Mouse (Mus musculus): ENCODE results near the gene Slc35f5. TPM values are rescaled to one million over a fixed set of nuclear protein-coding genes. Genes with fewer than 3 reads are reported as not detected.
A peak's percentile ranks its signal among the peaks of the same experiment; 100 is the strongest.
"Not testable (repeated sequence)": the region's sequence is repeated elsewhere in the genome, so short reads cannot be mapped to it uniquely, and the experiment has no call there.

The Slc35f5 gene
- 10 to 100 TPM; 41.6 to 45.2 TPM for total RNA-seq (2021)
- long read RNA-seq, experiment 1, transcript Slc35f5-201 (16 exons, 2,733 nt), result major isoform, 46 of 56 reads
- long read RNA-seq, experiment 1, partial matches to known transcripts, result 2 of 56 reads
- long read RNA-seq, experiment 1, other reads (novel, unspliced or antisense), result 8 of 56 reads
- long read RNA-seq, experiment 2, transcript Slc35f5-201 (16 exons, 2,733 nt), result major isoform, 74 of 90 reads
- long read RNA-seq, experiment 2, partial matches to known transcripts, result 4 of 90 reads
- long read RNA-seq, experiment 2, other reads (novel, unspliced or antisense), result 12 of 90 reads

DNA sequence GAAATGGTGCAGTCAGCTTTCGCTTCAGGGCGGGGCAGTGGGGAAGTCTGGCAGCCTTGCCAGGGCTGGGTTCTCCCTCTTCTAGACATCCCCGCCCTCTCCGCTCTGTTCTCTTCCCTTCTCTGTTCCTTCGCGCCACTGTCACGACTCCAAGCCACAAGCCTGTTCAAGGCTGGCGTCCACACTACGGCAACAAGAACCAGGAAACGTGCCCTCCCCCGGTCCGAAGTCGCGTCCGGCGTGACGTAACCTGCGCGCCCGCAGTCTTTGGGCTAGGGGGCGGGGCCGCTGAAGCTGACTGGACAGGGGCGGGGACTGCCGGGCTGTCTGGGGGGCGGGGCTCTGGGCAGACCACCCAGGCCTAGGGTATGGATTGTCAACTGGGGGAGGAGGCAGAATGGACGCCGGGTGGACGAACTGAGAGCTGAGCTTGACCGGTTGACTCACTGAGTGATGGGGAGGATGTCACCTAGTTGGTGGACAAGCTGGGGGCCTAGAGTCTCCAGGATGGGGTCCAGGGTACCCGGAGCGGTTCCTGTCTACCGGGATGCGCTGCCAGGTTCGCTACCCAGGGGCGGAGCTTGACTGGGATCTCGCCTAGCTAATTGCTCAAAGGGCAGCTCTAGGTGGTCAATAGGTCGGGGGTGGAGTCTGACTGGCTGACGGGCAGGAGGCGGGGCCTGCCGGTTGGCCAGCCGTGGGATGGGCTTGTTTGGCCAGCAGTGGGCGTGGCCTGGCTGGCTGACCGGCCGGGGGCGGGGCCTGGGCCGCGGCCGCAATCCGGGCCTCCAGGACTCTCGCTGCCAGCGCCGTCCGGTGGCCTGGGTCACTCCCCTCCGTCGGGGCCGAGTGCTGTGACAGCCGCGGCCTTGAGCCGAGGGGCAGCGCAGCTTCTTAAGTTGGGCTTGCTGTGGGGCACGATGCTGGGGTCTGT lies at the start of gene Slc35f5:
TSS of gene Slc35f5 (plus strand) at position 337 of the 934 bp plus-strand sequence.
- peak; percentile 96 to 98 for DNase-seq (ENCODE audit: low spot score in 2 of 2)

DNA sequence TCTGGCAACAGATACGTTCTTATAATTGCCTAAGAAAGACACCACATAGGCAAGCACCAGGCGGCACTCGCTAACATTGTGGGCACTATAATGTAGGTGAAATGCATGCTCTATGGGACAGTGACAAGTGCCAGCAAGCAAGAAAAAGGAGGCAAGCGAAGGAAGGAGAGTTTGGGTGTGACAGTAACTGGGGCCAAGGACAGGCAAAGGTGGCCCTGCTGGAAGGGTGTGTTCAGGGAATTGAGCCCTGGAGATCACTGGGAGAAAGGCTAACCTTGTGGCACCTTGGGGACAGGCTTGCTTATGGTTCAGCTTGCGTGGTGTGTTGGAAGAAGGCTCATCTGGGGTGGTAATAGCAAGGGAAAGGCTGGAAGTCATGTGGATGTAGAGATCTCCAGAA lies 45.7 kb upstream of the Slc35f5 start:
- DNase-seq (ENCODE audit: low spot score in 2 of 2), result no peak

DNA sequence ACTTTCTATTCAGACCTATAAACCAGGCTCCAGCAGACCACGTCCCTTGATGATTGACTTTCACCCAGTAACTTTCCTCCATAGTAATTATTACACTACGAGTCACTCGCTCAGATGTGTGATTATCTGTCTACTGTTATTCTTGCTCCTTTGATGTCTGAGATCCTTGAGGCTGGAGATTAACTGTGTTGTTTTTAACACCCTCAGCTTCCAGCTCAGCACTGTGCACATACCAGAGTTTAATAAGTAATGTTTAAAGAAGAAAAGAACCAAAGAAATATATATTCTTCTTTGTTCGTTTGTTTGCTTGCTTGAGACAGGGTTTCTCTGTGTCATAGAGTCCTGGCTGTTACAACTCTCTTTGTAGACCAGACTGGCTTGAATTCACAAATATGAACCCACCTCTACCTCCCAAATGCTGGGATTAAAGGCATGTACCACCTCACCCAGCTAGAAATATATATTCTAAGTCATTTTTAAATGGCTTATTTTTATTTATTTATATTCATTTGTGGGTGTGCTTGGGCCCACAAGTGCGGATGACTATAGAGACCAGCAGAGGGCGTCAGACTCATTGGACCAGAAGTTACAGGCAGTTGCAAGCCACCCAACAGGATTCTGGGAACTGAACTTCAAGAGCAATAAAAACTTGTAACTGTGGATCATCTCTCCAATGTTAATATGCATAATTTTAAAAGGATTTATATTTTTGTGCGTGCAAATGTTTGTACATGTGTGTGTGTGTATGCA lies 43.3 kb upstream of the Slc35f5 start:
- DNase-seq (ENCODE audit: low spot score in 2 of 2), result no peak

DNA sequence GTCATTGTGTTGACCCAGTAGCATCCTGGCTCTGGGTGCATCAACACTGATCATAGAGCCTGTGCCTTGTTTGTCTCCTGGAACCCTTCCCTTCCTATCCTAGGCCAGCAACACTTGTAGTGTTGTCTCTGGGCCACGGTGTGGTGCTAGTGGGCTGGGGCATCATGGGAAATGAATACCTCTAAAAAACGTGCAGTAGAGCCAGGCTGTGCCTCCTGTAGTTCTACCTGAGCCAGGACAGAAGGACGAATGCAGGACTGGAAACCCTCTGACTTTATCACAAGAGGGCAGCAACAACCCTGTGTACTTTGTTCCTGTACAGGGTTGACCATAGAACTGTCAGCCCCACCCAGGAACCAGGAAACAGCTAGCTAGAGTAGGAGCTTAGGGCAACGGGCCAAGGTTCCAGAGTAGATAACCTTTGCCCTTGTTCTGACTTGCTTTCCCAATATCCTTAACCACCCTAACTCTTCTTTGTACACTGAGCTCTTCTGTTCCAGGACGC lies 41.2 kb upstream of the Slc35f5 start:
- no peak for DNase-seq (ENCODE audit: low spot score in 2 of 2)

DNA sequence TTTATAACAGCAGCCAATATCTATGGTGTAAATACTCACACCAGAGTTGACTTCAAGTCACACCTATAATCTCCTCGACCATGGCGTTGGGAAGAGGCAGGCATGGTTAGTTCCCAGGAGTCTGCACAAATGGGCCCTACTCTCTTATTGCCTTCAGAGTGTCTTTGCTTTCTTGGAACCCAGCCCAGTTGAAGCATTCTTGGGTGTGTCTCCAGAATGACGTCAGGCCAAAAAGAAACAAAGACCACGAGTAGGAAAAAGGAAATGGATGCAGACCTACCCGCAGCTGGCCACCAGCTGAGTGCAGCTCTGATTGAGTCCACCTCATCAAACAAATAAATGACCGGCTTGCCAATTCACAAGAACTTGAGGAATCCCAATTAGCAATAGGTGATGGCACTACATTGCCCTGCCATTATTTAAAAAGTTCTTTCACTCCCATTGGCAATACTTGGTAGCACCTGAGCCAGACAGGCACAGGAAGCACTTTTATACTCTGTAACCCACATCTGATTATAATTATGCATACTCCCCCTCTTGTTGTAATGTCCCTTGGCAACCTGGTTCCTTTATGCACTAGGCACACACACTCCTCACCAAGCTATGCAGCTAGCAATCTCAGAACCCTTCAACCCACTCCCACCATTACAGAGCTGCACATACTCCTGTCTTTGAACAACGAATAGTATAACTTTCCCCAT lies 34.3 kb upstream of the Slc35f5 start:
- DNase-seq (ENCODE audit: low spot score in 2 of 2), result no peak

DNA sequence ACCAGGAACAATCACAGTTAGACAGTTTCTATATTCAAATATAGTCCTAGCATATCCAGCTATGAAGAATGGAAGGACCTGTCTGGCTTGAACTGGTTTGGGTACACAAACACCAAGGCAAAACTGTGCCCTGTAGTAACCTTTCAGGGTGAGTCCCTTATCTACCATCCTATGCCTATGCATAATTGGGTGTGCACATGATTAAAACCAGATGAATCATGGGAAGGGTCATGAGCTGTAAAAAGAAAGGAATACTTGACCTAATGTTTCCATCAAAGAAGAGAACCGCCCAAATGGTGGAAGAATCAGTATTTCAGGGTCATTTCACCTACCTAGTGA lies 33.8 kb upstream of the Slc35f5 start:
- DNase-seq (ENCODE audit: low spot score in 2 of 2), result no peak

DNA sequence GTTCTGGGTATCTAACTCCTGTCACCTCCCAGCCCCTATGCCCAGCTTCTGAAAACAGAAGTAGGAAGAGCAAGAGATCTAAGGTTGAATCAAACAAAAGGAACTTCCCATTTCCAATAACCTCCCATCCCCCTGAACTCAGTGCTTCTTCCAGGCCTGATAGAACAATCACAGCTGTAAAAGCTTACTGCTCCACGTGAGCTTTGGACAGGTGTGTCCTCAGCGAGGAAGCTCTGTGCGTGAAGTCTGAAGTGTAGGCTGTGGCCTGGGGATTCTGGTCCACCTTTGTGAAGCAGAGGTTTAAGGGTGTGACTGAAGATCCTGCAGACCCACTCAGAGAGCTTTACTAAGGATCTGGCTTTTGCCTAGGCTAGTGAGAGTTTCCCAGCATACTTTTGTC lies 33.0 kb upstream of the Slc35f5 start:
- DNase-seq (ENCODE audit: low spot score in 2 of 2), result no peak

DNA sequence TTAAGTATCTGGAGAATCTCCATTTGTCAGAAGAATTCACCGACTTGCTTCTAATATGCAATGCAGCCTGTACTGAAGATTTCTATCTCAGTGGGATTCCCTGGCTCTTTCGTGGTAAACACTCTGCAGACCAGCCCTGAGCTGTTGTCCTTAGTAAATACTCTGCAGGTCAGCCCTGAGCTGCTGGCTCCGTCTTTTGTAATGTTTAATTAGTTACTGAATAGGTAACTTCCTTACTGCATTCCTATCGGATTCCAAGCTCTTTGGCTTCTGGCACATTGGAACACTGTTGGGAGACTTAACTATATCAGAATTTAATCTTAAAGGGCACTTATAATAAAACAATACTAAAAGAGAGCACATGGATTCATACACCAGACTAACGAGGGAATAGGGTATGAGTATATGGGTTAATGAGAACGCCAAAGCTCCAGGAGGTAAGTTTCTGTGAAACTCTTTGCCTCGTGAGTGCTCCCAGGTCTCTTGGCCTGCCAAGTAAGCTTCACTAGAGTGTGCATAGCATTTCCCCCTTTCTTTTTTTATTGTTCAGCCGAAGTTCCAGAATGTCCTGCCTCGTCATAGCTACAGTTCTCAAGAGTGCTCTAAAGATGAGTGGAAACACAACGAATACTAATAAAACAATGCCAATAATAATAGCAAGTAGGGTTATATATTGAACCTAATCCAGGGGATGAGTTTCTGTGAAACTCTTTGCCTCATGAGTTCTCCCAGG lies 27.0 kb upstream of the Slc35f5 start:
- DNase-seq (ENCODE audit: low spot score in 2 of 2), result not testable (repeated sequence)

DNA sequence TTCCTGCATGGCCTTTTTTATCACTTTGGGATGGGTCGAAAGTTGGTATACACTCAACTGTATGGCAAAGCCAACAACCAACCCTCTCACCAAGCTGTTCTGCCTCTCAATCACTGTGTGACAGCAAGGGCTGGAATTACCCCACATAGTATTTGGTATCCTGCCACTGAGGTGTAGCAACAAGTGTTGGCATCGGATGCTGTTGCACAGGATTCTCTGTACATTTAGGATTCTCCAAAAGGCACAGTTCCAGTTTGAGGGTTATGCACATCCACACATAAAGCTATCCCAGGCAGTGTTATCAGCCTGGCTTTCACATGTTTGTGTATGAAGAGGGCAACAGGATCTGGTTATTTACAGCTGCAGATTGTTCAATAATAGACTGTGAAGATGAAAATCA lies 23.3 kb upstream of the Slc35f5 start:
- DNase-seq (ENCODE audit: low spot score in 2 of 2), result no peak

DNA sequence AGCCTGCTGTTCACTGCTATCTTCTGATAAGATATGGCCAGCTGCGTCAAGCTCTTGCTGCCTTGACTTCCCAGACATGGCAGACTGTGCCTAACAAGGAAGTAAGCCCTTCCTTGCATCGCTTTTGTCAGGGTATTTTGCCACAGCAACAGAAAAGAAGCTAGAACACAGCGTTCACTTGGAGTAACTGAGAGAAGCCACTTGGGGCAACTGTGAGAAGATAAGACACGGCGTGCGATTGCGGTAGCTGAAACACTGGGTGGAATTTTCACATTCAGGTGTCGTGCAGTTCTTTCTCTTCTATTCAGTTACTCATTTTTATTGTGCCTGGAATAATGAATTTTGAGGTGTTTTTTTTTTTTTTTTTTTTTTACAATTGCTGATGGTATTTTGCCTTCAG lies 22.6 kb upstream of the Slc35f5 start:
- no peak for DNase-seq (ENCODE audit: low spot score in 2 of 2)

DNA sequence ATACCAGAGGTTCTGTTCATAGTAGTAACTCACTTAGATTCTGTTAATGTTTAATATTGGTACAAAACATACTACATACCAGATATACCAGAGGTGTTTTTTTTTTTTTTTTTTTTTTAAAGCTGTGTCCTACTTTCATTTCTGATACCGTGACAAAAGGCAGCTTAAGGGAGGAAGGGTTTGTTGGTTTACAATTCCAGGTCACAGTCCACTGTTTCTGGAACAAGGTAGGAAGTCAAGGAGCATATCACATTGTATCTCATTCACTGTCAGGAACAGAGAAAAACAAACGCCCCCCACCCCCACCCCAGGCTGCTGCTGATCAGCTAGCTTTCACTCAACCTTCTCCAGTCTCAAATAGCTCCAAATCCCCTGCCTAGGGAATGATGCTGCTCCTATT lies 21.1 kb upstream of the Slc35f5 start:
- DNase-seq (ENCODE audit: low spot score in 2 of 2), result no peak

DNA sequence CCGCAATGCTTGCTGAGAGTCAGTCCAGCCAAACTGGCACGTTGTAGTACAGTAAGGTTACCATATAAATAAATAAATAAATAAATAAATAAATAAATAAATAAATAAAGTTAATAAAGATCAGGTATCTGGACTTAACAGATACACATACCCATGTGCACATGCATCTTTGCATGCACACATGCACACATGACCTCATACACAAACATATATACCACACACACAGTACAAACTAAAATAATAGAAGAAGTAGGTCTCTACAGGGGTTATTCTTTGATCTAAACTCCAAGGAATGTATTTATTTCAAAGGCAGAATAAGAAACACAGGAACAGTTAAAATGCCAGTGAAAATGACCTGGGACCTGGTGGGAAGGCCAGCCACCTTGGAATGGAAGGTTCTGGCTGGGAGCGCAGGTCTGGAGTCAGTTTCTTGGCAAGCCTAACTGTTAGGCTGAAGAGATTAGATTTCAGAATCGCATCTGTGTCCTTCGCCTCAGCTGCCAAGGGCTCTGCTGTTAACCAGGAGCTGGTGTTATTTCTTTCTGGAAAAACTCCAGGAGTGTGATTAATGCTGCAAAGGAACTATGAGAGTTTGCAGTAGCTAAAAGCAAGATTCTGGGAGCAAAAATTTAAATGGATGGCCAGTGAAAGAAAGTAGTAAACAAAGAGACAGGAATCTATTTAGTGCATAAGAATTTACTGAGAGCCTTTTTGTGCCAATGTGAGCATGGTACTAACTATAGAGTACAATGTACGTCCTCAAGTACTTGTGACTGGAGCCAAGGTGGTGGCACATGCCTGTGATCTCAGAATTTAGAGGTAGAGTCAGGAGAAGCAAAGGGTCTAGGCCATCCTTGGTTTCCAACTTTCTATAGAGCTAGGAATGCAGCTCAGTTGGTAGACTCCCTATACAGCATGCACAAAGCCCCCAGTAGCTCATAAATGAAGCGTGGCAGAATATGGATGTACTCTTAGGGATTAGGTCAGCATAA lies 18.1 kb upstream of the Slc35f5 start:
- peak in 1 of 2 experiments; percentile 16 for DNase-seq (ENCODE audit: low spot score in 2 of 2)

DNA sequence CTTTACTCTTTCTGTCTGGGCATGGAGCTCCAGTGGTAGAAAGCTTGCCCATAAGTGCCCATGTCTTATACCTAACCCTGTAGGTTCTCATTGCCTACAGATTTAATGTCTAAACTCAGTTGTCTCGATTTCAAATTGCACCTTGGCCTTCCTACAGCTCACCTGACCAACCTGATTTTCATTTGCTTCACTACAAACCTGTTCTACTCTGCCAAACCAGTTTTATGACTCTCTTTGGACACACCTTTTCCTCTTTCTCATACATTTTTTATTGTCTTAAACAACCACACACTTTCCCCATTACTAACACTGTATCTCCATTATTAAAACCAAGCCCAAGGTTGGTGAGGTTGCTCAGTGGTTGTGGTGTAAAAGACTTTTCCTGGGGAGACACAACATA lies 10.5 kb upstream of the Slc35f5 start:
- no peak for DNase-seq (ENCODE audit: low spot score in 2 of 2)

DNA sequence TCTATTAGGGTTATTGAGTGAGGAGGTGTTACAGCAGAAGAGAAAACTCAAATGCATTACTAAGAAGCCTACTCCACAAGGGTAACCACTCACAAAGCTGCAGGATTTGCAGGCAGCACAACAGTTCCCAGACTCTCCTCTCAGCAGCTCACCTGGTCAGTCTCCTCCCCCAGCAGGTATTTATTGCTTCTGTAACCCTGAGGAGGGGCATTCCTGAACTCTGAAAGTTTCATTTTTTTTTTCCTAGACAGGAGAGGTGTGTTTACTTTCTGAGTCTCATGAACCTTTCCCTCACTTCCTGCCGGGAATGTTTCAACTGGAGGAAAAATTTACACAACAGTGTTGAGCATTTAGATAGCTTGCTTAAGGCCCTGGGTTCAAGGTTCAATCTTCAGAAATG lies 10.0 kb upstream of the Slc35f5 start:
- no peak for DNase-seq (ENCODE audit: low spot score in 2 of 2)

DNA sequence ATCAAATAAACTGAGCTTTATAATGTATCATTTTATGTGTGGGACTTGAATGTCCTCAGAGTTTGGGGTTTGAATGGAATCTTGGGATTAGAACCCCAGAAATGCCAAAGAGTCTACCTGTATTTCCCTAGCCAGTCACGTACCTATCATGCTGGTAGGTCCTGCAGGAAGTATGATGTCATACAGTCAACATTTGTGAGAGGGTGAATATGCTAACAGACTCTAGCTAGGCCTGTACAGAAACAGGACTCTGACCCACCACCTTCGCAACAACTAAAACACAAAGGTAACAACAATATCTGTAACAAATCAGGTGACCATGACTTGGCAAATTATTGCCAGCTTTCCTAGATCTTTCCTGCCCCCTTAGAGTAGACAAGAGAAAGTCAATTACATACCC lies 8.8 kb upstream of the Slc35f5 start:
- no peak for DNase-seq (ENCODE audit: low spot score in 2 of 2)

DNA sequence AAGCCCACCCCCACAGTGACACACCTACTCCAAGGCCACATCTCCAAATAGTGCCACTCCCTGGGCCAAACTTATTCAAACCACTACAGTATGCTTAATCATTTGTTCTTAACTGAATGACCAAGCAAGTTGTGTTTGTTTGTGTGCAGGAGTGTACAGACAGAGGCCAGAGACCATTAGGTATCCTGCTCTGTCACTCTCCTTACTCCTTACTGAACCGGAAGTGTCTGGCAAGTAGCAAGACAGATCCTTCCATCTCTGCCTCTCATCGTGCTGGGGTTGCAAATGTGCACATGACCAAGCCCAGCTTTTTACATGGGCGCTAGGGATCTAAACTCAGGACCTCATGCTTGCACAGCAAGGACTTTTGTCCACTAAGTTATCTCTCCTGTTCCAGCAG lies 1.1 kb upstream of the Slc35f5 start:
- DNase-seq (ENCODE audit: low spot score in 2 of 2), result no peak

DNA sequence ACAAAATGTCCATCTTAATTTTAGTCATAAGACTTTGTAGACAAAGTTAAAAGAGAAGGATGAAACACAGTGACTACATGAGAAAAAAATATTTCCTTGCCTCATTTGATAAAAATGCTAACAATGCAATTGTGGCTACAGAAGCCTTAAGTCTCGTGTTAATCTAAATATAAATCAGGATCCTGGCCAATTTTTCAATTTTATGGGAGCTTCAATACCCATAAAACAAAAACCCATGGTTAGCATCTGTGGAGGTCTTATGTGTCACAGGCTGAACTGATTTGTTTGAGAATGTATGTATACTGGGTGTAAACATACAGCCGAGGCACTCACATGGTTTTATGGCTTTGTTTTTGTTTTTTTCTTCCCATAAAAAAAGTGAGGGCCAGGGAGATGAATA lies 674 bp upstream of the Slc35f5 start:
- DNase-seq (ENCODE audit: low spot score in 2 of 2), result no peak

DNA sequence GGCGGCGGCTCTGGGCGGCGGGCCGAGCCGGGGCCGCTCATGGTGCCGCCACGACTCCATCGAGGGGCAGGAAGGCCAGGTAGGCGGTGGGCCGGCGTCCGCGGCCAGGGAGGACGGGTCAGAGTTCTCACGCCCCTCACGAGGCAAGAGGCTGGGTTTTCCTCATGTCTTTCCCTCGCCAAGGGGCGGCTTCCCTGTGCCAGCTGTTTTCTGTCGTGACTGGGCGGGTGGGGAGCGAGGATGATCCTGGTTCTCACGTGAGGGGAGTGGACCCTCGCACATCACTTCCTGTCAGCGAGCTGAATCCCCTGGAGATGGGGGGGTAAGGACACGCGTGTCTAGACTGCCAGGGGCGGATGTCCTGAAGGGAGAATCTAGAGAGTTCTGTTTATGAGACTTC lies 811 bp downstream of the Slc35f5 start:
- no peak for DNase-seq (ENCODE audit: low spot score in 2 of 2)

DNA sequence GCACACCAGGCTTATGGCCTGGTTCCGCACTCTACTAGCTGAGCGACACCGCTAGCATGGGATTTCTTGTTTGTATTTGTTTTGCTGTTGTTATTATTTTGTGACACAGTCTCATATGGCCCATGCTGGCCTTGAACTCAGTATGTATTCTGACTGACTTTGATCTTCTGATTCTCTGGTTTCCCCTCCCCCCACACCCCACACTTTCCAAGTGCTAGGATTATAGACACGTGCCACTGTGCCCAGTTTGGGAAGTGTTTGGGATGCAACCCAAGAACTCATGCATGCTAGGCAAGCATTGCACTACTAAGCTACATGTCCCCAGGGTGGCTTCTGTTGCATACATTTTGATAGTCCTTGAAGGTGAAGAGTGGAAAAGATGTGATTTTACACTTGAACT lies 1.4 kb downstream of the Slc35f5 start:
- no peak for DNase-seq (ENCODE audit: low spot score in 2 of 2)
